Mouse (Mus musculus) CD4-positive helper T cell, adult 2 months (primary cell): ENCODE measurements at regions not wholly inside any gene's neighbourhood (a gene's known extent, or its start where the extent isn't known, plus 50 kb on each side); places are given as distances from the start of the nearest gene placed in this dataset.

Experiments
- DNase-seq: peaks from one replicate; pipeline ENCODE4 v3.0.0-alpha.2; 2012; ENCODE audit warnings: low read depth, missing footprints, low spot score

DNA sequence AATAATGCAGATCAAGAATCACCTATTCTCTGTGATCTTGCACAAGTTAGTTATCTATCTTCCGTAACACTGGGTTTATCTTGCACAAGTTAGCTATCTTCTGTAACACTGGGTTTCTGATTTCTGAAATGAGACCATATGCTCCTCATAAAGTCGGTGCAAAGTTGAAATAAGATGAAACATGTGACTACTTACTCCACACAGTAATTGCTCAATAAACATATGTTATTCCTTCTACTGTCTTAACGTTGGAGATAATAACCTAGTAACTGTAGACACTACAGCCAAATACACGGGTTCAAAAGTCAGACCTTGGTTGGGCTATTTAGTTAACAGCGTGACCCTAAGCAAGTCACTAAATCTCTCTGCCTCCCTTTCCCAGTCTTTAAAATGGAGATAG lies 65.8 kb upstream of the Atp11b start:
- DNase-seq: no peak

DNA sequence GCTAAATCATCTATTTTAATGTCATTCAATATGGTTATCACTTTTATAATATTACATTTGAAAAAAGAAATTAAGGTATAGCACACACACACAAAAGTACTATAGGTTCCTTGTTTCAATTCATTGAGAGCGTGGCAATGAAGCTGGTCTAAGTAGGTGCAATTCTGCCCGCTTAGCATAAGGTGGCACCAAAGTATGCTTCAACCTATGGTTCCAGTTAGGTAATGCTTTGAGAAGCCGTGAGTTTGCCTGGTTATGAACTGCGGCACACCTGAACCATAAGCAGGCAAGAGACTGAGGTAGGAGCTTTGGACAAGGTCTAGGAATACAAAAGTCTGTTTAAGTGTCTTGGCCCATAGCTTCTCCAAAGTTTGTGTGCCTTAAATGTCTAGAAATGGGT lies 65.1 kb upstream of the Atp11b start:
- peak; percentile 70 for DNase-seq

DNA sequence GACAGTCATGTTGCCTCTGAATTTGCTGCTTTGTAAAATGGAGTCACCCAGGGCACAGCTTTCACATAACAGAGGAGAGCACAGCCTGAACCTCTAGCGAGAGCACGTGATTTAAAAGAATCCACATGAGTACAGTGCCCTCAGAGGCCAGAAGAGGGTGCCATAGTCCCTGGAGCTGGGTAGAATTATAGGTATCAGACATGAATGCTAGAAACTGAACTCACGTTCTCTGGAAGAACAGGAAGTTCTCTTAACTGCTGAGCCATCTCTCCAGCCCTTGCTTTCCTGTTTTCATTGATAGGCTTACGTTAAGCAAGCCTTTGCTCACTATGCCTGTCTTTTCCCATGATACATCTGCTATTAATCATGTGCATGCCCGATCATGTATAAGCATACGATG lies 60.9 kb upstream of the Atp11b start:
- peak; percentile 90 for DNase-seq

DNA sequence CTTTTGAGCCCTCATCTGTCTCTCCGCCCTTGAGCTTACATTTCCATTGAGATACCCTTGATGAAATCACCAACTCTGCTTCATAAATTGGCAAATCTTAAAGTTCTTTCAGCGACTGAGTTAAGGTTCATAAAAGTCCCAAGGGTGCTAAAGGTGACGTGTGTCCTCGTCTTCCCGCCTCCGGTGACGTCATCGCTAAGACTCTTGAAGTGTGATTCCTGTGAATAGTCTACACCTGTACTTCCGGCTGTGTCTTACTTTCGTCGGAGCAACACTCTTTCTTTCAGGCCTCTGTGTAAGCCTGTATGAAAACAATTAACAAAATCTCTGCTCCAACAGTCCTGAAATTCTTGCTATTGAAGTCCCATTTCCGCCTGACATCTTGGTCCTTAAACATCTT lies 60.4 kb upstream of the Atp11b start:
- DNase-seq: no peak

DNA sequence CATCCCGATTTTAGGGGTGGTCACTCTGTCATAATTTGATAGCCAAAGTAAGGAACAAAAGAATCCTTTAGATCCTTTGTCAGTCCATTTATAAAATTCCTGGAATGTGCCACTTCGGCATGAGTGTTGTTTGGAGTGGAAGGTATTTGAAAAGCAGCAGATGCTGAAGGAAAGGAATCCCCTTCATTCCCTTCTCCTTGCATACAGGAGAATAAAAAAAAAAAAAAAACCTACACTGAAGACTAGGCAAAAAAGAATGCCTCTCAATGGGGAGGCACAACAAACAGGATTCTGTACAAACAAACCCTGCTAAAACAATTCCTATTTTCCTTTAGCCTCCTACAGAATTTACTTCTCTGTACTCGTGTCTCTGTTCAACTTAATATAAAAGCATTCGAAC lies 59.7 kb upstream of the Atp11b start:
- DNase-seq: no peak

DNA sequence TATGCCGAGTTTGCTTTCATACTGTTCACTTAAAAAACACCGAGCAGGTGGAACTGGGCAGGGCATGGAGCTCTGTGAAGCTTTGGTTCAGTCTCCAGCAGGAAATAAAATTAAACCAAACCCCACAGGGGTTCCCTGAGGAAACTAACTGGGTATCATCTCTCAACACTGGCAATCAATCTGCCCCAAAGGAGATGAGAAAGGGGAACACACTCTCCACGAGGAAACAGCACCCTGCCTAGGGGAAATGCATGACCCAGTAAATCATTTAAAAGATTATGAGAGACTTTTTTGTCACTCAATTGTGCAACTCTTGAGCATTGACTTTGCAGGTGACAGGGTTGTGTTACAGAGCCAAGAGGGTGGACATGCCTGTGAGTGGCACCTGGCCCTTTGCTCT lies 58.0 kb upstream of the Atp11b start:
- DNase-seq: no peak

DNA sequence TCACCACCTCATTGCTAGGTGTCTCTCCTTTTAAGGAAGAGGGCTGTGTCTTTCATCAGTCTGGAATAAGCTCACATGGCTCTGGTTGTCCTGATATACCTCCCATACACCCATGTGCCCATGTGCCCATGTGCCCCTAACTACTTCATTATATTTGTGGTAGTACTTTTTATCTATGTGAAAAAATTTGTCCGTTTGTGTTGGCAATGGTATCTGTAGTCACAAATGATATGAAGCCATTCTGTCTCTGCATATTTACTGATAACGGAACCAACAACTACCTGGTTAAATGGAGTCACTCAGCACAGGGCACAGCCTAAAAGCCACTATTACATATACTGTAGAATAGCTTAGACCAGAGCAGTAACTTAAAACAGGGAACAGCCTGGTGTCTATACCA lies 54.6 kb upstream of the Atp11b start:
- DNase-seq: no peak

DNA sequence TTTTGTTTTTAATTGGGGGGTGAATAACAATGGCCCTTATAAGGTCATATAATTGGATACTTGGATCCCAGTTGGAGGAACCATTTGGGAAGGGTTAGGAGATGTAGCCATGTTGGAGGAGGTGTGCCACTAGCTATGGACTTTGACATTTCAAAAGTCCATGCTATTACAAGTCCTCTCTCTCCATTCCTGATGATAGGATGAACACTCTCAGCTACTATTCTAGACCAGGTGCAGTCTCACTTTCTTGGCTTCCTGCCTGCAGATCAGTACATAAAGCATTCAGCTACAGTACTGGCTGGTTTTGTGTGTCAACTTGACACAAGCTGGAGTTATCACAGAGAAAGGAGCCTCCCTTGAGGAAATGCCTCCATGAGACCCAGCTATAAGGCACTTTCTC lies 53.9 kb upstream of the Atp11b start:
- no peak for DNase-seq

DNA sequence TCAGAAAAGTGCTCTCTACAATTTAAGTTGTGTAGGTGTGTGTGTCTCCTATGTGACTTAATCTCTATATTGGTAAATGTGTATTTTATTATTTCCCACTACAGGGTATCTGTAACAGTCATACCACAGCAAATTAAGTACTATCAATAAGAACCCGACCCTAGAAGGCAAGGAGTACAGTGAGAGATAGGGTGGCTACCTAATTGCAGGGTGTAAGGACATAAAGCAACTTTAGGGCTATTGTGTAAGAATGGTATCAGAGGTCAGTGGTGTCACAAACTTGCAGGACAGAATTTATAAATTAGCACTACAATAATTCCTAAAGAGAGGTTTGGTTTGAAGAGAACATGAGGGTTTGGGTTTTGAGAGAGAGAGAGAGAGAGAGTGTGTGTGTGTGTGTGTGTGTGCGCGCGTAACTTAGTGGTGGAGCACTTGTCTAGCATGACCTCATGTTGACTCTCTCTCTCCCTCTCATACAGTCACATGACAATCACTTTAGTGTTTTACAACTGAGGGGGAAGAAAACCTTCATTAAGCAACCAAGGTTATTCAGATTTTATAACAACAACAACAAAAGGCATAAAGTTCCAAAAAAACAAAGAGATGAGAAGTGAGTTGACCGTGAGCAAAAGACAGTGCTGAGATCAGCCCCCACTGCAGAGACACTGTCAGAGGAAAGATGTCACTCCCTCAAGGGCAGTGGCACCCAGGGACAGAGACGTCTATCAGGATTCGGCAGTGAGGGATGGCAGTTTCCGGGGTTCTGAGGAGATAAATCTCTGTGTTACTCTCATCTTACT lies 50.2 kb upstream of the Atp11b start:
- DNase-seq: no peak
